Mouse (Mus musculus) gastrocnemius, postnatal 10 days (tissue): Measurements from ENCODE around the gene Lrrc55. TPM values are rescaled to one million over a fixed set of nuclear protein-coding genes. Genes with fewer than 3 reads are reported as not detected.
A peak's percentile ranks its signal among the peaks of the same experiment; 100 is the strongest.

Experiments
- DNase-seq: peaks from one replicate; pipeline ENCODE4 v3.0.0; 2021; ENCODE audit warnings: mixed read lengths
- total RNA-seq, 2 experiments: library from RNA; stranded (reverse); gene quantifications; 2 replicates each; pipeline ENCODE4 v1.2.3; 2021

Lrrc55 gene
- total RNA-seq, 2 experiments from 2014 or later: 5.9 to 6.8 TPM

- peak; percentile 25 for DNase-seq
Measured at GRCm38 (mm10) chr2:85172071-85172762, 24.8 kb downstream of the Lrrc55 start.

- DNase-seq: no peak
Measured at GRCm38 (mm10) chr2:85168327-85168726, 28.7 kb downstream of the Lrrc55 start.

GRCm38 (mm10) chr2:85167624-85168023 lies 29.4 kb downstream of the Lrrc55 start:
- no peak for DNase-seq

- no peak for DNase-seq
Measured at GRCm38 (mm10) chr2:85163311-85164047, 33.5 kb downstream of the Lrrc55 start.

- DNase-seq: no peak
Measured at GRCm38 (mm10) chr2:85161638-85162093, 35.3 kb downstream of the Lrrc55 start.

- no peak for DNase-seq
Measured at GRCm38 (mm10) chr2:85160901-85161637, 35.9 kb downstream of the Lrrc55 start.

GRCm38 (mm10) chr2:85157382-85157781 lies 39.6 kb downstream of the Lrrc55 start:
- no peak for DNase-seq

GRCm38 (mm10) chr2:85156136-85156535 lies 40.9 kb downstream of the Lrrc55 start:
- DNase-seq: no peak

- DNase-seq: no peak
Measured at GRCm38 (mm10) chr2:85155334-85155733, 41.7 kb downstream of the Lrrc55 start.

- no peak for DNase-seq
Measured at GRCm38 (mm10) chr2:85151233-85151632, 45.8 kb downstream of the Lrrc55 start.

GRCm38 (mm10) chr2:85150373-85150772 lies 46.6 kb downstream of the Lrrc55 start:
- no peak for DNase-seq

- no peak for DNase-seq
Measured at GRCm38 (mm10) chr2:85147481-85147880, 49.5 kb downstream of the Lrrc55 start.

- DNase-seq: no peak
Measured at GRCm38 (mm10) chr2:85145346-85145745, 51.7 kb downstream of the Lrrc55 start.

GRCm38 (mm10) chr2:85144908-85145307 lies 52.1 kb downstream of the Lrrc55 start:
- DNase-seq: no peak

GRCm38 (mm10) chr2:85140833-85141232 lies 56.2 kb downstream of the Lrrc55 start:
- no peak for DNase-seq

GRCm38 (mm10) chr2:85139846-85140245 lies 57.2 kb downstream of the Lrrc55 start:
- no peak for DNase-seq

GRCm38 (mm10) chr2:85139393-85139792 lies 57.6 kb downstream of the Lrrc55 start:
- no peak for DNase-seq

- no peak for DNase-seq
Measured at GRCm38 (mm10) chr2:85138143-85138542, 58.9 kb downstream of the Lrrc55 start.

- DNase-seq: no peak
Measured at GRCm38 (mm10) chr2:85137601-85138140, 59.3 kb downstream of the Lrrc55 start.

- no peak for DNase-seq
Measured at GRCm38 (mm10) chr2:85136831-85137520, 60.0 kb downstream of the Lrrc55 start.

GRCm38 (mm10) chr2:85136089-85136488 lies 60.9 kb downstream of the Lrrc55 start, which contains the start of gene Aplnr:
TSS of gene Aplnr (plus strand) at chr2:85136225.
- DNase-seq: no peak

GRCm38 (mm10) chr2:85135099-85135498 lies 61.9 kb downstream of the Lrrc55 start:
- DNase-seq: no peak
